Mouse (Mus musculus): ENCODE data around the gene Ldlr.

- TF ChIP-seq CTCF (IDR thresholded peaks at IDR 0.05; ENCODE audit: borderline replicate concordance, insufficient read depth, low read depth, low read length) (no peak), POLR2A (IDR thresholded peaks at IDR 0.05; ENCODE audit: borderline replicate concordance, insufficient read depth, low read length) (no peak)
Measured at GRCm38 (mm10) chr9:21768511-21769411, 45.5 kb downstream of the Ldlr start.
